Mouse (Mus musculus) liver, embryonic 14.5 days (tissue): Measurements from ENCODE around the gene Ube2s.

Experiments used
- CTCF ChIP-seq: IDR thresholded peaks from 2 replicates; pipeline ENCODE4 v1.5.1; 2016; ENCODE audit warnings: antibody characterized with exemption, low read depth, control low read depth
- EP300 ChIP-seq: IDR thresholded peaks from 2 replicates; pipeline ENCODE4 v1.6.1; 2016; ENCODE audit warnings: antibody characterized with exemption, low read depth

DNA sequence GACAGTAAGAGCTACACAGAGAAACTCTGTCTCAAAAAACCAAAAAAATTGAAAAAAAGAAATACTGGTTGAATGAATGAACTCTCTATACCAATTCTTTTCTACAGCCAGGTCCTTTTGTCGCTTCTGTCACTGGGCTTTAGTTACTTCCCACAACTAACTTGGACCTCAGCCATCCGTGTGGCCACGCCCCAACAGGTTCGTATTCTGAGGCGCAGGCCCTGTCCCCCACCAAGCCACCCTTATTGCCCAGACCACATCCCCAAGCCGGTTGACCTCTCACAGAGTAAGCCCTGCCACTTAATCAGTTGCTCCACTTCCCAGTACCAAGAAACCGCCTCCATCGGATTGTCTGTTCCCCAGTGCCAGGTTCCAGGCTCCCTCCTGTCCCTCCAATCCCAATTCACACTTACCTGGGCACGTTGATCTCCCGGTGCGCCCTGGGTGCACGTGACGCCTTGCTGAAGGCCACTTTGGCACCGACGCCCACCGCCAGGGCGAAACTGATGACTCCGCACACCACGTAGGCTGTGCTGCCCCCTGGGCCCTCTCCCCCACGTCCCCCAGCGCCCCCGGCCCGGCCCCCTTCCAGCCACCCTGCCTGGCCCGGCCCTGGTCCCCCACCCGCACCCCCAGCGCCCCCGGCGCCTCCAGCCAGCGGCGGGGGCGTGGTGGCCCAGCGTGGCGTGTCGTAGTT, 23.4 kb upstream of the Ube2s start:
- TF ChIP-seq EP300, result no peak
- TF ChIP-seq CTCF, result no peak
